ENCODE assay signal across 8 mouse cellular contexts in genomic region chr10:62183053-62183452, GRCm38 (mm10). TPM values are rescaled to one million over a fixed set of nuclear protein-coding genes. Genes with fewer than 3 reads are reported as not detected.
DNase-seq lines count a peak whose midpoint lies in the region; ATAC-seq lines count a peak whose summit lies in the region.

No protein-coding gene starts in this region.

- peak; percentile 51 for ATAC-seq in intestine, embryonic 16.5 days
- ATAC-seq in midbrain, embryonic 11.5 days (ENCODE audit: low FRiP score), result peak; percentile 54

- no peak overlapping the region for H3K27ac ChIP-seq in intestine, embryonic 16.5 days (ENCODE audit: low read length)
- H3K27ac ChIP-seq in midbrain, embryonic 11.5 days (ENCODE audit: low read depth, low read length), result no peak overlapping the region

- no peak overlapping the region for H3K9ac ChIP-seq in intestine, embryonic 16.5 days (ENCODE audit: low read depth, low read length)
- H3K9ac ChIP-seq in midbrain, embryonic 11.5 days (ENCODE audit: low read length), result no peak overlapping the region

- WGBS in intestine, embryonic 16.5 days, result 2% methylated on average over 10 of the region's 10 CpGs
- 4% methylated on average over 10 of the region's 10 CpGs for WGBS in midbrain, embryonic 11.5 days

- no peak overlapping the region for H3K4me2 ChIP-seq in intestine, embryonic 16.5 days (ENCODE audit: low read depth, low read length)
- H3K4me2 ChIP-seq in midbrain, embryonic 11.5 days, result no peak overlapping the region

- H3K4me1 ChIP-seq in intestine, embryonic 16.5 days (ENCODE audit: control insufficient read depth, insufficient read depth, low read length), result no peaks in the 10 kb centered on the region
- H3K4me1 ChIP-seq in midbrain, embryonic 11.5 days (ENCODE audit: control insufficient read depth, insufficient read depth, low read length), result no peaks in the 10 kb centered on the region

- H3K36me3 ChIP-seq in intestine, embryonic 16.5 days (ENCODE audit: control insufficient read depth, insufficient read depth, low read length), result no peaks in the 10 kb centered on the region
- no peaks in the 10 kb centered on the region for H3K36me3 ChIP-seq in midbrain, embryonic 11.5 days (ENCODE audit: control insufficient read depth, insufficient read depth, low read length)

- H3K4me3 ChIP-seq in intestine, embryonic 16.5 days (ENCODE audit: low read length), result no peak overlapping the region
- no peak overlapping the region for H3K4me3 ChIP-seq in midbrain, embryonic 11.5 days (ENCODE audit: low read depth, low read length)

- no peaks in the 10 kb centered on the region for H3K27me3 ChIP-seq in intestine, embryonic 16.5 days (replicated peaks; ENCODE audit: control insufficient read depth, insufficient read depth, low read length)
- H3K27me3 ChIP-seq in midbrain, embryonic 11.5 days (ENCODE audit: control insufficient read depth, insufficient read depth, low read length), result peaks cover 3% of the 10 kb centered on the region; the same call in 1 of the 2 replicates

- H3K9me3 ChIP-seq in intestine, embryonic 16.5 days (ENCODE audit: control insufficient read depth, low read length), result no peaks in the 10 kb centered on the region
- no peaks in the 10 kb centered on the region for H3K9me3 ChIP-seq in midbrain, embryonic 11.5 days (ENCODE audit: control insufficient read depth, low read length)

- DNase-seq in adipocyte (ENCODE audit: low spot score), result peak; percentile 93
- DNase-seq in cerebellum, postnatal 4 days (ENCODE audit: low spot score in 2 of 2), result peak; percentile 98 to 99
- peak; percentile 86 for DNase-seq in gastrocnemius, adult 8-10 months (ENCODE audit: low spot score in 2 of 2)
- DNase-seq in left cerebral cortex, postnatal 14 days (ENCODE audit: low spot score in 2 of 2), result peak; percentile 97 to 99
- peak; percentile 99 for DNase-seq in midbrain, embryonic 11.5 days (ENCODE audit: low spot score, missing footprints)
- peak; percentile 100 for DNase-seq in right cerebral cortex, postnatal 4 days
- DNase-seq in urinary bladder, postnatal 4 days (ENCODE audit: low spot score in 2 of 2), result peak; percentile 83 to 93

- intact Hi-C loops in left cerebral cortex, postnatal 14 days (cut with DNase I), result loop anchor here (1.0 to 10.0 kb wide), 4 partner anchors 78 to 348 kb away; partner anchors contain the start of gene Col13a1

RNA-seq across cellular contexts. Expression of gene Fam241b, which starts 39.3 kb away (rescaled TPM):
- 1 to 10 TPM; 1.7 to 3.0 (median 2.5) TPM for total RNA-seq in gastrocnemius, adult 8-10 months (2022)
- 42.4 and 43.1 TPM in 2 replicates for polyA plus RNA-seq in intestine, embryonic 16.5 days (2015; fragmentation: Nextera tagmentation; extraction: Ambion mirVana)
- total RNA-seq in left cerebral cortex, postnatal 14 days (2021), result 10 to 100 TPM; 51.0 to 60.4 TPM
- 7.1 and 7.6 TPM in 2 replicates for polyA plus RNA-seq in midbrain, embryonic 11.5 days (2014; fragmentation: Nextera tagmentation; extraction: Ambion mirVana)

RNA-seq across cellular contexts. Expression of gene Tspan15, which starts 48.0 kb away (rescaled TPM):
- total RNA-seq in gastrocnemius, adult 8-10 months (2022), result 1 to 10 TPM; 4.6 to 7.3 (median 5.1) TPM
- 86.3 and 92.1 TPM in 2 replicates for polyA plus RNA-seq in intestine, embryonic 16.5 days (2015; fragmentation: Nextera tagmentation; extraction: Ambion mirVana)
- 1 to 10 TPM; 8.4 to 8.7 TPM for total RNA-seq in left cerebral cortex, postnatal 14 days (2021)
- polyA plus RNA-seq in midbrain, embryonic 11.5 days (2014; fragmentation: Nextera tagmentation; extraction: Ambion mirVana), result 8.6 and 9.3 TPM in 2 replicates

RNA-seq across cellular contexts. Expression of gene Neurog3, which starts 50.2 kb away (rescaled TPM):
- not detected for total RNA-seq in gastrocnemius, adult 8-10 months (2022)
- 6.1 and 6.3 TPM in 2 replicates for polyA plus RNA-seq in intestine, embryonic 16.5 days (2015; fragmentation: Nextera tagmentation; extraction: Ambion mirVana)
- total RNA-seq in left cerebral cortex, postnatal 14 days (2021), result not detected
- 0.34 and 0.37 TPM in 2 replicates for polyA plus RNA-seq in midbrain, embryonic 11.5 days (2014; fragmentation: Nextera tagmentation; extraction: Ambion mirVana)

Comparison
In these comparisons a context has a peak if more than half of its experiments do, and no peak if none do; other contexts are left out.
1. RNA of gene Fam241b, which starts 39.3 kb away (total RNA-seq): 51.0 to 60.4 TPM in left cerebral cortex, postnatal 14 days; 1.7 to 3.0 TPM in gastrocnemius, adult 8-10 months; every median in the first group is over 10 times any median in the second.
2. Peak in every context shown above with its lines, with median percentiles within 50 percentile points of each other: DNase-seq.